7 mouse cellular contexts compared by ENCODE assay signal in the genomic region with DNA sequence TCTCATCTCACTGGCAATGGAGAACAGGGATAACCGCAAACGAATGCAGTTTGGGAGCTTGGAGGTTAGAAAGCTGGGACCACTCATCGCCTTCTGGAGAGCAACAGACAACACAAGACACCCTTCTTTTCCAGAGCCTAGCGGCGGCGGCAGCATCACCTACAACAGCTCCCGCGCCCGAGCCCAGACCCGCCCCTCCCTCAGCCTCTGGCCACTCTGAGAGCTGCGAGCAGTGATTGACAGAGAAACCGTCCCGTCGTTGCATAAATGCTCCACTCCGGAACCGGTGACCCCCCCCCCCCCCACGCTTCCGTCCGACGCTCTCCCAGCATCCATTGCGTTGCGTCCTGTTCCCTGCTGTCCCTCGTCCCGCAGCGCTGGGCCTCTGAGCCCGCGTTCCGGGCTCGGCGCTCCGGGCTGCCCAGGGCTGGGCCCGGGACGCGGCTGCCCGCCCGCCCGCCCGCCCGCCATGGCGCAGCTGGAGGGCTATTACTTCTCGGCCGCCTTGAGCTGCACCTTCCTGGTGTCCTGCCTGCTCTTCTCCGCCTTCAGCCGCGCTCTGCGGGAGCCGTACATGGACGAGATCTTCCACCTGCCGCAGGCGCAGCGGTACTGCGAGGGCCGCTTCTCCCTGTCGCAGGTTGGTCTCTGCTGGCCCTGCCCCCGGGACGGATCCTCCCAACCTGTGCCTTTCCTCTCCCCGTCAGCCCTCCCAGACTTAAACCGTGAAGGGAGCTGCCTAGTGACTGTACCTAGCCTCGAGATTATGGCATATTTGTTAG. TPM values are rescaled to one million over a fixed set of nuclear protein-coding genes. Genes with fewer than 3 reads are reported as not detected.
DNase-seq lines count a peak whose midpoint lies in the region; ATAC-seq lines count a peak whose summit lies in the region.

A gene (plus strand): TSS at position 343 of the 782 bp plus-strand sequence.

- peak within 1 kb of the TSS; percentile 83 for H3K4me3 ChIP-seq in embryonic facial prominence, embryonic 10.5 days
- H3K4me3 ChIP-seq in limb, embryonic 10.5 days, result peak within 1 kb of the TSS; percentile 87
- peak within 1 kb of the TSS; percentile 93 for H3K4me3 ChIP-seq in midbrain, embryonic 13.5 days (replicated peaks)

- peak; percentile 100 for ATAC-seq in midbrain, embryonic 13.5 days

- H3K4me2 ChIP-seq in midbrain, embryonic 13.5 days (replicated peaks), result peak within 1 kb of the TSS; percentile 68

- H3K4me1 ChIP-seq in embryonic facial prominence, embryonic 10.5 days, result peaks cover 14% of the 10 kb centered on the region
- peaks cover 9% of the 10 kb centered on the region for H3K4me1 ChIP-seq in limb, embryonic 10.5 days
- H3K4me1 ChIP-seq in midbrain, embryonic 13.5 days (replicated peaks), result peaks cover 20% of the 10 kb centered on the region

- no peaks in the 10 kb centered on the region for H3K27me3 ChIP-seq in embryonic facial prominence, embryonic 10.5 days (replicated peaks; ENCODE audit: low read depth, poor library complexity, severe bottlenecking)
- H3K27me3 ChIP-seq in limb, embryonic 10.5 days (ENCODE audit: low read depth, poor library complexity, severe bottlenecking), result no peaks in the 10 kb centered on the region
- no peaks in the 10 kb centered on the region for H3K27me3 ChIP-seq in midbrain, embryonic 13.5 days

- H3K27ac ChIP-seq in embryonic facial prominence, embryonic 10.5 days (replicated peaks), result peak within 1 kb of the TSS; percentile 95
- H3K27ac ChIP-seq in limb, embryonic 10.5 days, result peak within 1 kb of the TSS; percentile 93
- H3K27ac ChIP-seq in midbrain, embryonic 13.5 days, result peak within 1 kb of the TSS; percentile 91

- no peaks in the 10 kb centered on the region for H3K9me3 ChIP-seq in embryonic facial prominence, embryonic 10.5 days
- no peaks in the 10 kb centered on the region for H3K9me3 ChIP-seq in limb, embryonic 10.5 days (replicated peaks)
- no peaks in the 10 kb centered on the region for H3K9me3 ChIP-seq in midbrain, embryonic 13.5 days

- peak within 1 kb of the TSS; percentile 98 for H3K9ac ChIP-seq in midbrain, embryonic 13.5 days (replicated peaks)

- peaks cover 31% of the 10 kb centered on the region for H3K36me3 ChIP-seq in embryonic facial prominence, embryonic 10.5 days (replicated peaks)
- peaks cover 33% of the 10 kb centered on the region for H3K36me3 ChIP-seq in limb, embryonic 10.5 days
- H3K36me3 ChIP-seq in midbrain, embryonic 13.5 days, result peaks cover 20% of the 10 kb centered on the region

- whole genome bisulfite sequencing in embryonic facial prominence, embryonic 10.5 days, result under 1% methylated on average over 59 of the region's 59 CpGs
- WGBS in limb, embryonic 10.5 days, result under 1% methylated on average over 57 of the region's 59 CpGs
- WGBS in midbrain, embryonic 13.5 days, result under 1% methylated on average over 50 of the region's 59 CpGs

- peak; percentile 88 for DNase-seq in adrenal gland, postnatal 10 days
- peak; percentile 96 for DNase-seq in embryonic facial prominence, embryonic 10.5 days (ENCODE audit: low spot score)
- DNase-seq in gonadal fat pad, adult 2 months (ENCODE audit: low read depth), result no peak
- peak; percentile 65 for DNase-seq in kidney, adult 11 months
- peak; percentile 90 for DNase-seq in limb, embryonic 10.5 days (ENCODE audit: low spot score)
- peak; percentile 53 for DNase-seq in spleen, adult 12 weeks (ENCODE audit: low spot score)

RNA-seq across cellular contexts. Expression of the gene that starts here (rescaled TPM):
- total RNA-seq in adrenal gland, postnatal 10 days (2021), result 10 to 100 TPM; 27.1 to 28.2 TPM
- polyA plus RNA-seq in embryonic facial prominence, embryonic 10.5 days (2016; fragmentation: Nextera tagmentation; extraction: Ambion mirVana), result 33.5 and 35.5 TPM in 2 replicates
- polyA plus RNA-seq in gonadal fat pad, adult 2 months (2012; rRNA removed), result 12.8 and 13.5 TPM in 2 replicates
- 32.4 and 39.7 TPM in 2 replicates for polyA plus RNA-seq in limb, embryonic 10.5 days (2016; fragmentation: Nextera tagmentation; extraction: Ambion mirVana)
- 47.9 and 52.6 TPM in 2 replicates for polyA plus RNA-seq in midbrain, embryonic 13.5 days (2015; fragmentation: Nextera tagmentation; extraction: Ambion mirVana)
